9 mouse cellular contexts compared by ENCODE assay signal in genomic region chr13:21906946-21907806, GRCm38 (mm10). TPM values are rescaled to one million over a fixed set of nuclear protein-coding genes. Genes with fewer than 3 reads are reported as not detected.
DNase-seq lines count a peak whose midpoint lies in the region; ATAC-seq lines count a peak whose summit lies in the region.
"Had no signal": no experiment of that assay in that cellular context is flagged by ENCODE, and none has a peak within 500 bp of the region (broad histone marks: within the 10 kb centered on the region; RNA-seq: fewer than 3 reads in every experiment).

No protein-coding gene starts in this region.

- ATAC-seq in forebrain, embryonic 11.5 days (replicated peaks; ENCODE audit: low FRiP score): peak; percentile 58
- no peak for ATAC-seq in forebrain, embryonic 15.5 days (replicated peaks)
- no peak for ATAC-seq in embryonic facial prominence, embryonic 13.5 days (ENCODE audit: insufficient number of reproducible peaks, insufficient read depth, low FRiP score, low TSS enrichment, low read depth)
- no peak for ATAC-seq in granulocyte monocyte progenitor cell, adult 5-6 weeks (replicated peaks; ENCODE audit: poor library complexity, severe bottlenecking)

- H3K4me2 ChIP-seq in forebrain, embryonic 11.5 days (ENCODE audit: low read depth, low read length, severe bottlenecking): peak overlapping the region; percentile 43
- no peak overlapping the region for H3K4me2 ChIP-seq in forebrain, embryonic 15.5 days (replicated peaks)
- H3K4me2 ChIP-seq in embryonic facial prominence, embryonic 13.5 days: peak overlapping the region; percentile 34

- H3K4me1 ChIP-seq in forebrain, embryonic 11.5 days (replicated peaks; ENCODE audit: control insufficient read depth, insufficient read depth, low read length): no peaks in the 10 kb centered on the region
- no peaks in the 10 kb centered on the region for H3K4me1 ChIP-seq in forebrain, embryonic 15.5 days
- H3K4me1 ChIP-seq in embryonic facial prominence, embryonic 13.5 days: peaks cover 10% of the 10 kb centered on the region

- H3K9me3 ChIP-seq in forebrain, embryonic 11.5 days (ENCODE audit: control insufficient read depth, low read length): no peaks in the 10 kb centered on the region
- H3K9me3 ChIP-seq in forebrain, embryonic 15.5 days: no peaks in the 10 kb centered on the region
- no peaks in the 10 kb centered on the region for H3K9me3 ChIP-seq in embryonic facial prominence, embryonic 13.5 days

- peak; percentile 66 for DNase-seq in forebrain, embryonic 11.5 days (ENCODE audit: low spot score)
- DNase-seq in 3T3-L1 (ENCODE audit: low read depth, low spot score) (peak; percentile 82), liver (peak; percentile 58)
- DNase-seq in urinary bladder, postnatal 14 days (ENCODE audit: low spot score): no peak
- DNase-seq in urinary bladder, postnatal 10 days (ENCODE audit: low spot score): no peak
- DNase-seq: cerebellum, postnatal 25 days had no signal

- no peaks in the 10 kb centered on the region for H3K36me3 ChIP-seq in forebrain, embryonic 11.5 days (ENCODE audit: control insufficient read depth, insufficient read depth, low read length)
- no peaks in the 10 kb centered on the region for H3K36me3 ChIP-seq in forebrain, embryonic 15.5 days
- H3K36me3 ChIP-seq in embryonic facial prominence, embryonic 13.5 days: no peaks in the 10 kb centered on the region

- H3K4me3 ChIP-seq in forebrain, embryonic 11.5 days (ENCODE audit: low read depth, low read length): peak overlapping the region; percentile 24
- no peak overlapping the region for H3K4me3 ChIP-seq in forebrain, embryonic 15.5 days
- H3K4me3 ChIP-seq in embryonic facial prominence, embryonic 13.5 days: peak overlapping the region; percentile 8

- WGBS in forebrain, embryonic 11.5 days: 2% methylated on average over 22 of the region's 22 CpGs
- 11% methylated on average over 22 of the region's 22 CpGs for WGBS in forebrain, embryonic 15.5 days
- 10% methylated on average over 22 of the region's 22 CpGs for WGBS in embryonic facial prominence, embryonic 13.5 days

- no peak overlapping the region for H3K9ac ChIP-seq in forebrain, embryonic 11.5 days (ENCODE audit: low read length)
- no peak overlapping the region for H3K9ac ChIP-seq in forebrain, embryonic 15.5 days (replicated peaks)
- H3K9ac ChIP-seq in embryonic facial prominence, embryonic 13.5 days: no peak overlapping the region

- no peaks in the 10 kb centered on the region for H3K27me3 ChIP-seq in forebrain, embryonic 11.5 days (ENCODE audit: control insufficient read depth, insufficient read depth, low read length)
- peaks cover 4% of the 10 kb centered on the region; the same call in 1 of the 2 replicates for H3K27me3 ChIP-seq in forebrain, embryonic 15.5 days
- no peaks in the 10 kb centered on the region; the same call in 1 of the 2 replicates for H3K27me3 ChIP-seq in embryonic facial prominence, embryonic 13.5 days

- H3K27ac ChIP-seq in forebrain, embryonic 11.5 days (ENCODE audit: low read depth, low read length): no peak overlapping the region
- H3K27ac ChIP-seq in forebrain, embryonic 15.5 days (replicated peaks): no peak overlapping the region
- no peak overlapping the region for H3K27ac ChIP-seq in embryonic facial prominence, embryonic 13.5 days

RNA-seq across cellular contexts. Expression of gene Zfp184, which starts 37.7 kb away (rescaled TPM):
- polyA plus RNA-seq in forebrain, embryonic 11.5 days (2014; fragmentation: Nextera tagmentation; extraction: Ambion mirVana): 25.9 and 27.5 TPM in 2 replicates
- 23.6 and 24.7 TPM in 2 replicates for polyA plus RNA-seq in forebrain, embryonic 15.5 days (2015; fragmentation: Nextera tagmentation; extraction: Ambion mirVana)
- 16.8 and 18.0 TPM in 2 replicates for polyA plus RNA-seq in embryonic facial prominence, embryonic 13.5 days (2015; fragmentation: Nextera tagmentation; extraction: Ambion mirVana)
- 13.3 and 15.7 TPM in 2 replicates for total RNA-seq in granulocyte monocyte progenitor cell, adult 5-6 weeks (2014; fragmentation: Nextera tagmentation)
- 13.3 and 16.3 TPM in 2 replicates for total RNA-seq in granulocyte monocyte progenitor cell, adult 5-6 weeks (2017)

Comparison
In these comparisons a context has a peak if more than half of its experiments do, and no peak if none do; other contexts are left out.
1. DNase-seq: peak in forebrain, embryonic 11.5 days (single experiment), 3T3-L1 (single experiment) and liver (single experiment); none in urinary bladder, postnatal 14 days (single experiment) and urinary bladder, postnatal 10 days (single experiment).